Mouse (Mus musculus): ENCODE results near the gene Qpctl. TPM values are rescaled to one million over a fixed set of nuclear protein-coding genes. Genes with fewer than 3 reads are reported as not detected.

The Qpctl gene
- total and polyA plus RNA-seq, 3 experiments, result 3.1 to 6.5 TPM; not detected in 1

- H3K36me3 ChIP-seq (ENCODE audit: control insufficient read depth in 1 of 2, insufficient read depth in 2 of 2, low read length in 2 of 2), result peaks cover 0 to 5% of the 10 kb centered on the region in 2 experiments; a peak in 2 of 4 replicates
- H3K9ac ChIP-seq (ENCODE audit: control insufficient read depth, low read depth, low read length, poor library complexity, severe bottlenecking), result no peak overlapping the region
- DNase-seq (ENCODE audit: low read depth, low spot score), result no peak
- H3K79me2 ChIP-seq (ENCODE audit: control insufficient read depth, insufficient read depth, low read length, poor library complexity), result no peaks in the 10 kb centered on the region
- no peaks in the 10 kb centered on the region for H3K9me3 ChIP-seq (replicated peaks; ENCODE audit: insufficient read depth, low read length)
- H3K4me1 ChIP-seq (ENCODE audit: control insufficient read depth in 1 of 2, insufficient read depth in 2 of 2, low read length in 2 of 2), result peaks cover 3 to 13% of the 10 kb centered on the region in 2 experiments; a peak in 3 of 4 replicates
- no peak overlapping the region for H3K27ac ChIP-seq (ENCODE audit: control insufficient read depth, low read depth, low read length)
- H3K27me3 ChIP-seq (ENCODE audit: control insufficient read depth in 1 of 2, insufficient read depth in 2 of 2, low read length in 2 of 2), result no peaks in the 10 kb centered on the region
- TF ChIP-seq JUND (IDR thresholded peaks at IDR 0.05; ENCODE audit: low read depth, low read length), result no peak
- no peak for TF ChIP-seq ZMIZ1 (IDR thresholded peaks at IDR 0.05; ENCODE audit: low read depth, low read length)
- TF ChIP-seq MYC (IDR thresholded peaks at IDR 0.05; ENCODE audit: low read depth, low read length), result no peak
- no peak overlapping the region for H3K4me3 ChIP-seq (ENCODE audit: control insufficient read depth in 1 of 2, insufficient read depth in 1 of 2, low read depth in 2 of 2, low read length in 2 of 2)
These were observed 10.3 kb upstream of the Qpctl start for GRCm38 (mm10) chr7:19159411-19159810.

- TF ChIP-seq TBP (IDR thresholded peaks at IDR 0.05; ENCODE audit: low read depth, low read length), result no peak
- TF ChIP-seq KAT2A (conservative IDR thresholded peaks at IDR 0.05; ENCODE audit: low read depth, low read length), result no peak
- TF ChIP-seq UBTF (IDR thresholded peaks at IDR 0.05; ENCODE audit: borderline replicate concordance, insufficient read depth, low read depth, low read length), result no peak
- no peak for TF ChIP-seq POLR2A (IDR thresholded peaks at IDR 0.05; ENCODE audit: control insufficient read depth in 1 of 2, insufficient read depth in 1 of 2, low read depth in 1 of 2, low read length in 2 of 2, poor library complexity in 1 of 2)
- TF ChIP-seq USF1 (IDR thresholded peaks at IDR 0.05; ENCODE audit: low read depth, low read length), result no peak
- no peak for TF ChIP-seq ZNF384 (IDR thresholded peaks at IDR 0.05; ENCODE audit: low read depth, low read length)
- TF ChIP-seq SIN3A (IDR thresholded peaks at IDR 0.05; ENCODE audit: low read length), result no peak
- no peak for TF ChIP-seq SMC3 (IDR thresholded peaks at IDR 0.05; ENCODE audit: low read depth, low read length)
- TF ChIP-seq MAX (IDR thresholded peaks at IDR 0.05; ENCODE audit: low read length), result no peak
- no peak for TF ChIP-seq GATA1 (IDR thresholded peaks at IDR 0.05; ENCODE audit: low read depth, low read length)
- TF ChIP-seq ZC3H11A (IDR thresholded peaks at IDR 0.05; ENCODE audit: low read depth, low read length), result no peak
- TF ChIP-seq CHD1 (IDR thresholded peaks at IDR 0.05; ENCODE audit: low read depth, low read length), result no peak
- no peak for TF ChIP-seq ZKSCAN1 (IDR thresholded peaks at IDR 0.05; ENCODE audit: low read depth, low read length)
- TF ChIP-seq MAFK (IDR thresholded peaks at IDR 0.05; ENCODE audit: borderline replicate concordance, low read depth, low read length), result no peak
- H3K36me3 ChIP-seq (ENCODE audit: control insufficient read depth in 1 of 2, insufficient read depth in 2 of 2, low read length in 2 of 2), result peaks cover 0 to 3% of the 10 kb centered on the region in 2 experiments; a peak in 2 of 4 replicates
- H3K79me2 ChIP-seq (ENCODE audit: control insufficient read depth, insufficient read depth, low read length, poor library complexity), result no peaks in the 10 kb centered on the region
- no peak for DNase-seq (ENCODE audit: low read depth, low spot score)
- H3K9me3 ChIP-seq (replicated peaks; ENCODE audit: insufficient read depth, low read length), result no peaks in the 10 kb centered on the region
- H3K4me3 ChIP-seq (ENCODE audit: control insufficient read depth in 1 of 2, insufficient read depth in 1 of 2, low read depth in 2 of 2, low read length in 2 of 2), result no peak overlapping the region
- no peak overlapping the region for H3K9ac ChIP-seq (ENCODE audit: control insufficient read depth, low read depth, low read length, poor library complexity, severe bottlenecking)
- no peaks in the 10 kb centered on the region for H3K27me3 ChIP-seq (ENCODE audit: control insufficient read depth in 1 of 2, insufficient read depth in 2 of 2, low read length in 2 of 2)
- H3K4me1 ChIP-seq (ENCODE audit: control insufficient read depth in 1 of 2, insufficient read depth in 2 of 2, low read length in 2 of 2), result peaks cover under 1 to 8% of the 10 kb centered on the region in 2 experiments; a peak in 2 of 4 replicates
- H3K27ac ChIP-seq (ENCODE audit: control insufficient read depth, low read depth, low read length), result no peak overlapping the region
These were observed 9.5 kb upstream of the Qpctl start for GRCm38 (mm10) chr7:19158601-19159000.
